Mouse (Mus musculus) kidney, adult 2 months (tissue): ENCODE data around the gene Ism2.

Source experiments
- CTCF ChIP-seq: fragments of 200-500 bp; conservative IDR thresholded peaks from 2 replicates; pipeline ENCODE4 v1.5.1; 2011; ENCODE audit warnings: low read depth, mild to moderate bottlenecking, control low read depth, low read length, moderate library complexity, mixed read lengths; ENCODE audit not compliant: insufficient read depth, insufficient read length
- POLR2A ChIP-seq: fragments of 200-500 bp; IDR thresholded peaks from one replicate; pipeline ENCODE4 v1.6.1; 2011; ENCODE audit warnings: low read depth, low read length, control low read depth

DNA sequence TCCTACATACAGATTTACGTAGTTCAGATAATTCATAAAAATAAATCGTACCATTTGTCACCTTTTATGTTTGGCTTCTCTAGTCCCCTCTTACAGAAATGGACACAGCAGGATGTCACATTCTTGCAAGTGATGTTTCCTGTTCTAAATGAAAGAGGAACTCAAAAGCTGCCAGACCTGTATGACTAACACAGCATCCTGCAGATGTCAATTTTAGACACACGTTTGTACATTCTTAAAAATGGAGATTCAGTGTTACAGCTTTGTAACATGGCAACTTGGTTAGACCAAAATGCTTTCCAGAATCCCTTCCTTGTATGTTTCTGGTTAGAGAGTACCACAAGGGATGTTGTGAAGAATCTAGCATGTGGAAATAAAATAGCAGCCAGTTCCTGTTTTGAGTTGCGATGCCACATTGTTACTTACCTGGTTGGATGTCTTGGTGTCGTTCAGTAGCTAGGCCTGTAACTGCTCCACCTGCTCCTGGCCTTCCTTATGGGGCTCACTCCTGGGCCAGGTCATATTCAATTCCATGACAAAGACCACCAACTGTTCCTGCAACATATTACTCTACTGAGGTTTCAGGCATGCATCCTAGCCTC, 62.5 kb downstream of the Ism2 start:
- TF ChIP-seq CTCF (no peak), POLR2A (no peak)
